Mouse (Mus musculus) ES-Bruce4 (cell line): ENCODE results near the gene Tenm3.

Experiments used
- CTCF ChIP-seq: IDR thresholded peaks from one replicate; pipeline ENCODE4 v1.8.1; 2011; ENCODE audit warnings: low read depth, low read length
- EP300 ChIP-seq: IDR thresholded peaks from 2 replicates; pipeline ENCODE4 v1.6.1; 2011; ENCODE audit warnings: low read depth, low read length; ENCODE audit not compliant: insufficient read depth
- POLR2A ChIP-seq: IDR thresholded peaks from one replicate; pipeline ENCODE4 v1.8.1; 2011; ENCODE audit warnings: low read length; ENCODE audit not compliant: insufficient read depth

- no peak for TF ChIP-seq CTCF
- no peak for TF ChIP-seq EP300
- no peak for TF ChIP-seq POLR2A
These were observed 621.9 kb downstream of the Tenm3 start for GRCm38 (mm10) chr8:48221724-48222428.
